Mouse (Mus musculus) lung, adult 2 months (tissue): ENCODE results near the gene D6Wsu163e.

Source experiments
- CTCF ChIP-seq: fragments of 200-500 bp; IDR thresholded peaks from 2 replicates; pipeline ENCODE4 v1.5.1; 2011; ENCODE audit warnings: mild to moderate bottlenecking, low read length, control low read depth; ENCODE audit not compliant: insufficient read depth
- POLR2A ChIP-seq: fragments of 200-500 bp; IDR thresholded peaks from 2 replicates; pipeline ENCODE4 v1.6.1; 2011; ENCODE audit warnings: low read depth, mild to moderate bottlenecking, control low read depth, low read length, borderline replicate concordance; ENCODE audit errors: extremely low read depth

DNA sequence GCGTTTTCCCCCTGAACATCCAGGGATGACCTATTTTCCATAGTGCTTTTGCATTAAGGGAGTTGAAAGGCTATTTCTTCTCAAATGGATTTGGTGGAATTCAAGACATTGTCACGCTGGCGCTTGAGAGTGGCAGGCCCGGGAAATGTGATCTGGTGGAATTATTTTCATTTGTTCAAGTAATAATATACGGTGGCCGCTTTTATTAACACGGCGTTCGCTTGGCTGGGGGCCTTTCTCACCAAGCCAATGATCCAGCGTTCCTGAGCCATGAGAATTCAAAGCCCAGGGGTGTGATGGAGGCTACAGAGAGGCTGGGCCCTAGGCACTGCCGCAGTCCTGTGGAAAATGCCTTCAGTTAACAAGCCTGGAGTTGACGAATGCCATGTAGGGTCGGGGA lies 80.7 kb downstream of the D6Wsu163e start:
- TF ChIP-seq POLR2A (no peak), CTCF (no peak)
